Mouse (Mus musculus) thymus, postnatal 14 days (tissue): Measurements from ENCODE around the gene Muc5b.

Experiments used
- DNase-seq: peaks from one replicate; pipeline ENCODE4 v3.0.0; 2021

Muc5b gene

DNA sequence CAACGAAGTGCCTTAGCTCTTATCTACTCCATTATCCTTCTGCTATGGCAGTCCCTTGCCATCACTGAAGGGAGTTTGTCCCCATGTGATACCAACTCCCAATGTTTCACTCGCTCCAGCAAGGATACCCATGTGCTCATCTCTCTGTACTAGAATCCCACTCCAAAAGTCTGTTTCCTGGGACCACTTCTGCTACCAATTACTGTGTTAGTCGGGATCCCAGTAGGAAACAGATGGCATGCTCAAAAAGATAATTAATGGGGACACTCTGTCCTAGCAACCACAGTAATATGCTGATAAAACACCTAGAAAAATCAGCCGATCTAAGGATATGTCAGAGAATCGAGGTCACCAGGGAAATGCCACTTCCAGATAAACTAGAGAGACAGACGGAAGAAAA is 69.7 kb downstream of the Muc5b start:
- DNase-seq = no peak

DNA sequence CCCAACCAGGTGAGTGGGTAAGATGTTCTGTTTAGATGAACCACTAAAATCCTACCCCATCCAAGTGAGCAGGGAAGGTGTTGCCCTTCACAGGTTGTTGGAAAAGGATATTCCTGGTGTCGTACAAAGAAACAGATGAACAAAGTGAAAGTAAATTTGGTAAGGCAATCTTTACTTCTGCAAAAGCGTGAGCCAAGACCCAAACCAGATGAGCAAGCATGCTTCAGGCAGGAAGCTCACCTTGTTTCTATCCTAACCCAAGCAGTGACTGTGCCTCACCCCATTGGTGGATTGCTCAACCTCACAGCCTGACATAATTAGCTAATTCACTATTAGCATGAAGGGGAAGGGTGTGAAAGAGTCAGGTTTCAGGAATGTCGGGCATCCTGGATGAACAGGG is 72.4 kb downstream of the Muc5b start:
- no peak for DNase-seq

DNA sequence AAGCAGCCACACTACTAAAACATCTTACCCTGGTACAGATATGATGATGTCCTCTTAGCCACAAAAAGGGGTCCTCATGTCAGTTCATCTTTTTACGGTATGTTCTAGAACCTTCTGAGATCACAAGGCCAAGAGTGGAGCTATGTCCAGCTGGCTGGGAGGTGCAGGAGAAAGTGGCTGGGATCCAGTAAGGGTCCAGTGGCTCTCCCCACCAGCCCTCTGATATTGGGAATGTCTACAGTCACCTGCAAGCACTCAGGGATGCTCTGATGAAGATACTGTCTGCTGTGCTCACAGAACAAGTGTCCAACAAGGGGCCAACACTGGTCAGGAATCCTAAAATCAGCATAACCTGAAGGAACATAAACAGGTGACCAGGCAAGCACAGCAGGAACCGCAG is 79.5 kb downstream of the Muc5b start, which contains the start of gene Tollip:
Tollip (minus strand) TSS at position 101 of the 400 bp plus-strand sequence.
- DNase-seq = no peak
